Mouse (Mus musculus): ENCODE results near the gene Foxn1. TPM values are rescaled to one million over a fixed set of nuclear protein-coding genes. Genes with fewer than 3 reads are reported as not detected.

Gene Foxn1
- total and polyA plus RNA-seq, 2 experiments from 2014 or later = not detected

- no peaks in the 10 kb centered on the region for H3K36me3 ChIP-seq (ENCODE audit: insufficient read depth, low read length)
- ATAC-seq (ENCODE audit: low FRiP score) (peak; percentile 58; the same call in 1 of the 2 replicates), DNase-seq (ENCODE audit: low spot score) (peak; percentile 90)
- no peaks in the 10 kb centered on the region for H3K4me1 ChIP-seq (ENCODE audit: insufficient read depth, low read length)
- H3K9me3 ChIP-seq (ENCODE audit: low read length) = no peaks in the 10 kb centered on the region
- peak; percentile 77 for TF ChIP-seq CTCF (IDR thresholded peaks at IDR 0.05)
- no peak overlapping the region for H3K4me3 ChIP-seq (ENCODE audit: low read depth, low read length)
- 12% methylated on average over 13 of the region's 13 CpGs for WGBS
- no peak overlapping the region for H3K27ac ChIP-seq (ENCODE audit: low read depth, low read length)
- no peak overlapping the region for H3K9ac ChIP-seq (replicated peaks; ENCODE audit: low read length, poor library complexity, severe bottlenecking)
- peak overlapping the region; percentile 33 for H3K4me2 ChIP-seq (ENCODE audit: low read depth, low read length, poor library complexity, severe bottlenecking)
- H3K27me3 ChIP-seq (ENCODE audit: insufficient read depth, low read length) = no peaks in the 10 kb centered on the region
Measured at GRCm38 (mm10) chr11:78360125-78360788, 26.1 kb downstream of the Foxn1 start.

DNA sequence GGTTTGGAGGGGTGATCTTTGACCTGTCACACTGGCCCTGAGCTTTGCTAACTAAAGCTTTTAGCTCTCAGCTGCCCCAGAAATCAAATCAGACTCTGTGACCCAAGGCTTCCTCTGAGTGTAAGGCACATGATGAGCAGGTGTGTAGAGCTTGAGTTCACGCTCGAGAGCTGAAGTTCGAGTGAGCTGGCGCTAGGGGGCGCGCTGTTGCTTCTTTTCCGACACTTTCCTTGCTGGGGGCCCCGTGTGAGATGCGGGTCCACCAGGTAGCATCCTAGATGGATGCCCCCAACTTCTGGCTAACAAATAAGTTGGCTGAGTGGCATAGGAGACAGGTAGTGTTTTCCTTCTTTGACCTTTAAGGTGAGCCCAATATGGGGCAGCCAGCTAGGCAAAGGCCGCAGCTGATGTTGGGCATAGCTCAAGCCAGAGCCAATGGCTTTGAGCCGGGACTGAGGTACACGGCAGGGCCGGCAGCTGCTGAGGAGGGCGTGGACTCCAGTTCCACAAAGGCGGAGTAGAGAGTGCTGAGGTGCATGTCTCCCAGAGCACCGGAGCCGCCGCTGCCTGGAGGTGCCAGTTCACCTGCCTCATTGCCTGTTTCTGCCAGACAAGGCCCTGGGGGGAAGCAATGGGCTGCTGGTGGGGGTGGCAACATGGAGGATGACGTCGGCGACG, 27.9 kb downstream of the Foxn1 start:
- H3K27ac ChIP-seq (ENCODE audit: low read depth, low read length) = no peak overlapping the region
- no peaks in the 10 kb centered on the region for H3K36me3 ChIP-seq (ENCODE audit: insufficient read depth, low read length)
- peak; percentile 62 for TF ChIP-seq CTCF (IDR thresholded peaks at IDR 0.05)
- no peak overlapping the region for H3K4me3 ChIP-seq (ENCODE audit: low read depth, low read length)
- ATAC-seq (ENCODE audit: low FRiP score) = no peak
- H3K27me3 ChIP-seq (ENCODE audit: insufficient read depth, low read length) = no peaks in the 10 kb centered on the region
- no peak overlapping the region for H3K9ac ChIP-seq (replicated peaks; ENCODE audit: low read length, poor library complexity, severe bottlenecking)
- no peak overlapping the region for H3K4me2 ChIP-seq (ENCODE audit: low read depth, low read length, poor library complexity, severe bottlenecking)
- H3K4me1 ChIP-seq (ENCODE audit: insufficient read depth, low read length) = no peaks in the 10 kb centered on the region
- DNase-seq (ENCODE audit: low spot score) = no peak
- no peaks in the 10 kb centered on the region for H3K9me3 ChIP-seq (ENCODE audit: low read length)
- 16% methylated on average over 22 of the region's 22 CpGs for WGBS

GRCm38 (mm10) chr11:78355471-78356238, 30.7 kb downstream of the Foxn1 start:
- H3K9ac ChIP-seq (replicated peaks; ENCODE audit: low read length, poor library complexity, severe bottlenecking) = no peak overlapping the region
- H3K9me3 ChIP-seq (ENCODE audit: low read length) = no peaks in the 10 kb centered on the region
- TF ChIP-seq CTCF (IDR thresholded peaks at IDR 0.05) = peak; percentile 72
- 32% methylated on average over 4 of the region's 4 CpGs for WGBS
- H3K36me3 ChIP-seq (ENCODE audit: insufficient read depth, low read length) = no peaks in the 10 kb centered on the region
- no peak overlapping the region for H3K4me2 ChIP-seq (ENCODE audit: low read depth, low read length, poor library complexity, severe bottlenecking)
- ATAC-seq (ENCODE audit: low FRiP score) (no peak), DNase-seq (ENCODE audit: low spot score) (peak; percentile 56)
- no peaks in the 10 kb centered on the region for H3K4me1 ChIP-seq (ENCODE audit: insufficient read depth, low read length)
- no peak overlapping the region for H3K4me3 ChIP-seq (ENCODE audit: low read depth, low read length)
- H3K27ac ChIP-seq (ENCODE audit: low read depth, low read length) = no peak overlapping the region
- H3K27me3 ChIP-seq (ENCODE audit: insufficient read depth, low read length) = no peaks in the 10 kb centered on the region

DNA sequence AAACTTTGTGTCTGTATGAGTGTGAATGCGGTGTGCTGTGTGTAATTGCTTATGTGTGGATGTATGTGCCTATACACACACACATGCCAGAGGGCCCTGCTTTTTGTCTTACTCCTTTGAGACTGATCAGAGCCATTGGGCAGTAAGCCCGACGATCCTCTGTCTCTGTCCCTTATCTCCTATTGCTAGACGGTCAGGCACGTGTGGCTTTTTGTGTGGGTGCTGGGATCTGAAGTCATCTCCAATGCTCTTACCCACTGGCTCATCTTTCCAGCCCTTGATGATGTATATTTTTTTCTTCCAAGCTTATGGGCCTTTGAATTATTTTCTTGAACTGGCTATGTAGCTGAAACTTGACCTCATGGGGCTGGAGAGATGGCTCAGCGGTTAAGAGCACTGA, 31.5 kb downstream of the Foxn1 start:
- Histone ChIP-seq H3K36me3 (ENCODE audit: insufficient read depth, low read length) (0 out of 2 replicates have a peak, but pooled peaks cover under 1% of the 10 kb centered on the region), H3K27me3 (ENCODE audit: insufficient read depth, low read length) (no peaks in the 10 kb centered on the region), H3K4me3 (ENCODE audit: low read depth, low read length) (no peak overlapping the region), H3K27ac (ENCODE audit: low read depth, low read length) (no peak overlapping the region), H3K9me3 (ENCODE audit: low read length) (no peaks in the 10 kb centered on the region), H3K9ac (replicated peaks; ENCODE audit: low read length, poor library complexity, severe bottlenecking) (no peak overlapping the region), H3K4me1 (ENCODE audit: insufficient read depth, low read length) (no peaks in the 10 kb centered on the region), H3K4me2 (ENCODE audit: low read depth, low read length, poor library complexity, severe bottlenecking) (no peak overlapping the region)
- WGBS = 89% methylated on average over 6 of the region's 6 CpGs
- DNase-seq (ENCODE audit: low spot score) (no peak), ATAC-seq (ENCODE audit: low FRiP score) (no peak)
- no peak for TF ChIP-seq CTCF (IDR thresholded peaks at IDR 0.05)

DNA sequence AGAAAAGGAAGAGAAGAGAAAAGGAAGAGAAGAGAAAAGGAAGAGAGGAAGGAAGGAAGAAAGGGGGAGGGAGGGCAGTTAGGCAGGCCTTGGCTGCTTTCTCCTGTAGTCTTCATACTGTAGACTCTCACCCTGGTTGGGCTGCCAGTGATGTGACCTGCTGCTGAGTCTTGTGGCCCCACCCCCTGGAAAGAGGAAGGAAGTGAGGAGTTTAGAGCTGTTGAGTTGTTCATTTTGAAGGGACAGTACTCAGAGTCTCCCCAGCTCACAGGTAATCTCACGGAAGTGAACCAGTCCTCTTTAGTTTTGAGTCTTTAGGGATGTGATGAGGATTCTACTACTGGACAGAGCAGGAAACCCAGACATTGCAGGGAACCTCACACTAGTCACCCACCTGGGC, 33.3 kb downstream of the Foxn1 start:
- Histone ChIP-seq H3K4me3 (ENCODE audit: low read depth, low read length) (no peak overlapping the region), H3K9ac (replicated peaks; ENCODE audit: low read length, poor library complexity, severe bottlenecking) (no peak overlapping the region), H3K27me3 (ENCODE audit: insufficient read depth, low read length) (no peaks in the 10 kb centered on the region), H3K9me3 (ENCODE audit: low read length) (no peaks in the 10 kb centered on the region), H3K4me1 (ENCODE audit: insufficient read depth, low read length) (no peaks in the 10 kb centered on the region), H3K27ac (ENCODE audit: low read depth, low read length) (no peak overlapping the region), H3K36me3 (ENCODE audit: insufficient read depth, low read length) (peaks cover 17% of the 10 kb centered on the region; the same call in 1 of the 2 replicates), H3K4me2 (ENCODE audit: low read depth, low read length, poor library complexity, severe bottlenecking) (no peak overlapping the region)
- DNase-seq (ENCODE audit: low spot score) (no peak), ATAC-seq (ENCODE audit: low FRiP score) (no peak)
- 97% methylated on average over 1 of the region's 1 CpGs for WGBS
- no peak for TF ChIP-seq CTCF (IDR thresholded peaks at IDR 0.05)

All from midbrain, postnatal 0 days (tissue).